Mouse (Mus musculus): ENCODE measurements around the gene Znhit1. TPM values are rescaled to one million over a fixed set of nuclear protein-coding genes. Genes with fewer than 3 reads are reported as not detected.

Gene Znhit1
- polyA plus RNA-seq, 1 experiment from 2014 or later, result 93.4 TPM

- H3K9ac ChIP-seq (ENCODE audit: low read length), result no peak overlapping the region
- no peaks in the 10 kb centered on the region for H3K9me3 ChIP-seq (ENCODE audit: control insufficient read depth, low read length)
- H3K36me3 ChIP-seq (ENCODE audit: control insufficient read depth, insufficient read depth, low read length), result no peaks in the 10 kb centered on the region
- H3K27me3 ChIP-seq (ENCODE audit: control insufficient read depth, insufficient read depth, low read length), result no peaks in the 10 kb centered on the region
- H3K4me2 ChIP-seq (ENCODE audit: low read depth, low read length, severe bottlenecking), result no peak overlapping the region
- ATAC-seq (replicated peaks; ENCODE audit: low FRiP score), result no peak
- H3K4me3 ChIP-seq (ENCODE audit: low read depth, low read length), result no peak overlapping the region
- DNase-seq (ENCODE audit: low spot score), result no peak
- 84% methylated on average over 6 of the region's 6 CpGs for WGBS
- no peak overlapping the region for H3K27ac ChIP-seq (ENCODE audit: low read depth, low read length)
- H3K4me1 ChIP-seq (replicated peaks; ENCODE audit: control insufficient read depth, insufficient read depth, low read length), result no peaks in the 10 kb centered on the region
Measured at GRCm38 (mm10) chr5:136933930-136934329, 53.9 kb downstream of the Znhit1 start.

GRCm38 (mm10) chr5:136932956-136933355 lies 54.9 kb downstream of the Znhit1 start:
- no peaks in the 10 kb centered on the region for H3K4me1 ChIP-seq (replicated peaks; ENCODE audit: control insufficient read depth, insufficient read depth, low read length)
- 82% methylated on average over 5 of the region's 5 CpGs for WGBS
- no peak overlapping the region for H3K27ac ChIP-seq (ENCODE audit: low read depth, low read length)
- H3K9ac ChIP-seq (ENCODE audit: low read length), result no peak overlapping the region
- no peak overlapping the region for H3K4me3 ChIP-seq (ENCODE audit: low read depth, low read length)
- ATAC-seq (replicated peaks; ENCODE audit: low FRiP score) (no peak), DNase-seq (ENCODE audit: low spot score) (no peak)
- H3K27me3 ChIP-seq (ENCODE audit: control insufficient read depth, insufficient read depth, low read length), result no peaks in the 10 kb centered on the region
- H3K4me2 ChIP-seq (ENCODE audit: low read depth, low read length, severe bottlenecking), result no peak overlapping the region
- no peaks in the 10 kb centered on the region for H3K9me3 ChIP-seq (ENCODE audit: control insufficient read depth, low read length)
- no peaks in the 10 kb centered on the region for H3K36me3 ChIP-seq (ENCODE audit: control insufficient read depth, insufficient read depth, low read length)

MicroRNAs within 50 kb of the gene (microRNA counts, 519-probe panel; counts per million panel counts)
- 31.2 counts per million for microRNA mmu-miR-702

Small RNA genes within 50 kb of the gene (microRNA-seq; reads per million reads assigned to microRNA genes)
- gene Mir702 (ENCODE audit: insufficient number of aligned reads), result 80.8 reads per million, percentile 32 among the genes with 10 or more reads in this experiment

Other genes starting within 250 kb of the Znhit1 start
- gene Col26a1, start 104.8 kb downstream of the Znhit1 start, polyA plus RNA-seq (2014; fragmentation: Nextera tagmentation; extraction: Ambion mirVana), result 35.1 and 40.6 TPM in 2 replicates
- 105 and 112 TPM in 2 replicates for gene Ift22, start 79.9 kb downstream of the Znhit1 start, polyA plus RNA-seq (2014; fragmentation: Nextera tagmentation; extraction: Ambion mirVana)
- 277 and 287 TPM in 2 replicates for gene Fis1, start 34.7 kb downstream of the Znhit1 start, polyA plus RNA-seq (2014; fragmentation: Nextera tagmentation; extraction: Ambion mirVana)
- 0.24 TPM in 1 of 2 replicates, not detected in the other for gene Cldn15, start 21.4 kb downstream of the Znhit1 start, polyA plus RNA-seq (2014; fragmentation: Nextera tagmentation; extraction: Ambion mirVana)
- 29.1 and 30.7 TPM in 2 replicates for gene Plod3, start 1.0 kb downstream of the Znhit1 start, polyA plus RNA-seq (2014; fragmentation: Nextera tagmentation; extraction: Ambion mirVana)
- 0.32 TPM in 1 of 2 replicates, not detected in the other for gene Vgf, start 38.4 kb upstream of the Znhit1 start, polyA plus RNA-seq (2014; fragmentation: Nextera tagmentation; extraction: Ambion mirVana)
- gene Ap1s1, start 58.1 kb upstream of the Znhit1 start, polyA plus RNA-seq (2014; fragmentation: Nextera tagmentation; extraction: Ambion mirVana), result 187 and 207 TPM in 2 replicates
- 0.20 TPM in 1 of 2 replicates, not detected in the other for gene Serpine1, start 84.2 kb upstream of the Znhit1 start, polyA plus RNA-seq (2014; fragmentation: Nextera tagmentation; extraction: Ambion mirVana)
- 6.2 and 7.6 TPM in 2 replicates for gene Trim56, start 128.2 kb upstream of the Znhit1 start, polyA plus RNA-seq (2014; fragmentation: Nextera tagmentation; extraction: Ambion mirVana)
- not detected in 2 replicates for gene Muc3, start 161.3 kb upstream of the Znhit1 start, polyA plus RNA-seq (2014; fragmentation: Nextera tagmentation; extraction: Ambion mirVana)
- gene Muc3a, start 224.4 kb upstream of the Znhit1 start, polyA plus RNA-seq (2014; fragmentation: Nextera tagmentation; extraction: Ambion mirVana), result not detected in 2 replicates